Mouse (Mus musculus) mouse embryonic stem cell (cell line): ENCODE results near the gene Ghrh.

Source experiments
- in situ Hi-C, 2 experiments: fragments of 300-500 bp; cut with MboI; formaldehyde crosslinking; loops; 1 replicate in 1 of 2; 3 replicates in 1 of 2; pipeline ENCODE4 v1.14.3; 2019 to 2020; ENCODE audit warnings: low sequenced_read_pairs in 2 of 2, low pct_unique_long_range_greater_than_20kb in 1 of 2, mixed read lengths in 1 of 2; ENCODE audit not compliant: unreplicated experiment in 1 of 2

Gene Ghrh

GRCm38 (mm10) chr2:157316358-157316933 is 30.9 kb downstream of the Ghrh start:
- in situ Hi-C loops, result no loop called here

GRCm38 (mm10) chr2:157315486-157315885 is 31.8 kb downstream of the Ghrh start:
- in situ Hi-C loops, result no loop called here

GRCm38 (mm10) chr2:157314310-157314709 is 33.0 kb downstream of the Ghrh start:
- in situ Hi-C loops, result no loop called here

GRCm38 (mm10) chr2:157313718-157314117 is 33.6 kb downstream of the Ghrh start:
- in situ Hi-C loops, result no loop called here

- in situ Hi-C loops, result no loop called here
These were observed 36.2 kb downstream of the Ghrh start for GRCm38 (mm10) chr2:157310963-157311637.

- in situ Hi-C loops, result no loop called here
These were observed 37.7 kb downstream of the Ghrh start for GRCm38 (mm10) chr2:157309611-157310010.

- in situ Hi-C loops, result no loop called here
These were observed 38.9 kb downstream of the Ghrh start for GRCm38 (mm10) chr2:157308273-157308917.

GRCm38 (mm10) chr2:157307715-157308265 is 39.5 kb downstream of the Ghrh start:
- in situ Hi-C loops, result no loop called here

GRCm38 (mm10) chr2:157306091-157307032 is 40.9 kb downstream of the Ghrh start:
- in situ Hi-C loops, result no loop called here

- in situ Hi-C loops, result no loop called here
These were observed 44.2 kb downstream of the Ghrh start for GRCm38 (mm10) chr2:157303096-157303495.

GRCm38 (mm10) chr2:157300051-157300450 is 47.3 kb downstream of the Ghrh start:
- in situ Hi-C loops, result no loop called here

GRCm38 (mm10) chr2:157296105-157296689 is 51.1 kb downstream of the Ghrh start:
- in situ Hi-C loops, result no loop called here

- in situ Hi-C loops, result no loop called here
These were observed 55.2 kb downstream of the Ghrh start for GRCm38 (mm10) chr2:157292093-157292492.

GRCm38 (mm10) chr2:157288996-157289395 is 58.3 kb downstream of the Ghrh start:
- in situ Hi-C loops, result loop anchor here in 1 of 2 experiments (5.0 kb wide), 1 partner anchor 33 kb away; no protein-coding TSS in a partner anchor

- in situ Hi-C loops, result loop anchor here in 1 of 2 experiments (5.0 kb wide), 1 partner anchor 35 kb away; no protein-coding TSS in a partner anchor
These were observed 59.8 kb downstream of the Ghrh start for GRCm38 (mm10) chr2:157287542-157287941.

- in situ Hi-C loops, result no loop called here
These were observed 64.0 kb downstream of the Ghrh start for GRCm38 (mm10) chr2:157283321-157283720.
